Mouse (Mus musculus) T-helper 17 cell (primary cell): ENCODE results near the gene Gpr162.

ENCODE experiments used
- in situ Hi-C, 2 experiments: fragments of 300-600 bp; cut with MboI, MseI; formaldehyde crosslinking; loops; 1 replicate in 1 of 2; 2 replicates in 1 of 2; pipeline ENCODE4 v1.15.1; 2025; ENCODE audit warnings: high pct_unique_total_duplicates in 2 of 2

Gpr162 gene

DNA sequence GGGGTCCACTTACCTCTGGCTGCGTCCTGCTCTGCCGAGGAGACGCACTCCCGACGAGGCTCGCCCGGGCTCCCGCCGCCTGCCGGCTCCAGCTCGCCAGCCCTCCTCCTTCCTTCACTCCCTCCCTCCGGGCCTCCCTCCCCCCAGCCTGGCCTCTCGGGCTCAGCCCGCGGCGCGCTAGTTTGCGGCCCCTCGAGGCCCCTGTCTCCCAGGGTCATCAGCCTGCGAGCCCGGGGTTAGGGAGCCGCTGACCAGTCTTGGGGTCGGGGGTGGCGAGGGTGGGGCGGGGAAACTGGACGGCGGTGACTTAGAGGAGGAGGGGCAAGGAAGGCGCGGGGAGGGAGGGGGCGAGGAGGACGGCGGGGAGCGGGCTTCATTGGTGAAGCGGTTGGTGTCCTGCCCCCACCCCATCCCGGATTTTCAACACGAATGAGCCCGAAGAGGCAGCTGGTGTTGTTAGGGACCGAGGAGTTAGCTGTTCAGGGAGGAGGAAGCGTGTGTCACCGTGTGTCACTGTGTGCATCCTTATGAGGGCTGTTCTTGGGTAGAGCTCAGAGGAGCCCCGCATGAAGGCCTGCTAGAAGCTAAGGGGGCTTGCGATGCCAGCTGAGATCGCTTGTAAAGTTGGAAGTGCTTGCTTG, at the start of gene Gpr162:
Gene Gpr162 (minus strand): TSS at position 326 of the 641 bp plus-strand sequence.
- in situ Hi-C loops = no loop called here

DNA sequence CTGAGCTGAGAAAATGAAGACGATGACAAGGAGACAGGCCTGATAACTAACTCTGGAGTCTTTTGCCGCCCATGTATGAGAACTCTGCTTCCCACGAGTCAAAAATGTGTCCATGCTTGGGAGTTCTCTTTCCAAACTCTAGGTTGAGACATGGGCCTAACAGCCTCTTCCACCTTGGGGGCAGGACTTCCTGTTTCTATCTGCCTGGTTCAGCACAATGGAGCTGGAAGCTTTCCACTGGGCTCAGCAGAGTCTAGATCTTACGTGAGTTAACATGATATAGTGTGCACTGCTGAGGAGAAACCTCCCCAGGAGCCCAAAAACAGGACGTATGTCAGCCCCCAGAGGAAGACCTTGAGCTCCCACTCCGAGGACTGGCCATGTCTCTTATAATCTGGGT, 49.4 kb upstream of the Gpr162 start:
- in situ Hi-C loops = no loop called here

DNA sequence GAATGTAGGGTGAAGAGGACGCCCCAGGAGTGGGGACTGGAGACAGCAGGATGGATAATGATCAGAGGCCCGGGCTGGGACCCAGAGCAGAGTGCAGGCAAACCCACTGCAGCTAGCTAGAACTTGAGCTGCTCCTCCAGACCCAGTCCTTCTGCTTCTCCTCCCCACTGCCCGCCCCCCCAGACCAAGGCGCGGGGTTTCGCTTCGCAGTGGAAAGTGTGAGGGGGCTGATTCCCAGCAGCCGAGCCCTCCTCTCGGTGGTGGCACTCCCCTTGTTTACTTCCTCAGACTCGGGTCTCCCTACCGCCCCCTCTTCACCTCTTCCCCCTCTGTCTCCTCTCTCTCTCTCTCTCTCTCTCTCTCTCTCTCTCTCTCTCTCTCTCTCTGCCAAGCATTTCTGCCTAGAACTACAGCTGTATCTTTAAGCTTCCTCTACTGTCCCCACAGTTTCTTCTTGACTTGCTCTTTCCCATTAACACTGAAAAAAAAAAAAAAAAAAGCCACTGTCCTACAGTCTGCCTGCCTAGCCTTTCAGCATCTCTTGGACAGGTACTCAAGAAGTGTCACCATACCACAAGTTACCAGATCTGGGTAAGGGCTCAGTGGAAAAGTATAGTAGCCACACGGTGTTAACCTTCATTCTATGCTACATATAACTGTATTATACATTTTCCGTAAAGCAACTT, 47.9 kb upstream of the Gpr162 start, which contains the start of gene Lag3:
Gene Lag3 (minus strand): TSS at position 173 of the 686 bp plus-strand sequence.
- in situ Hi-C loops = no loop called here

GRCm38 (mm10) chr6:124910032-124910431, 46.2 kb upstream of the Gpr162 start:
- in situ Hi-C loops = no loop called here

GRCm38 (mm10) chr6:124907767-124908166, 44.0 kb upstream of the Gpr162 start:
- in situ Hi-C loops = no loop called here

GRCm38 (mm10) chr6:124904991-124905860, 41.4 kb upstream of the Gpr162 start:
- in situ Hi-C loops = no loop called here

DNA sequence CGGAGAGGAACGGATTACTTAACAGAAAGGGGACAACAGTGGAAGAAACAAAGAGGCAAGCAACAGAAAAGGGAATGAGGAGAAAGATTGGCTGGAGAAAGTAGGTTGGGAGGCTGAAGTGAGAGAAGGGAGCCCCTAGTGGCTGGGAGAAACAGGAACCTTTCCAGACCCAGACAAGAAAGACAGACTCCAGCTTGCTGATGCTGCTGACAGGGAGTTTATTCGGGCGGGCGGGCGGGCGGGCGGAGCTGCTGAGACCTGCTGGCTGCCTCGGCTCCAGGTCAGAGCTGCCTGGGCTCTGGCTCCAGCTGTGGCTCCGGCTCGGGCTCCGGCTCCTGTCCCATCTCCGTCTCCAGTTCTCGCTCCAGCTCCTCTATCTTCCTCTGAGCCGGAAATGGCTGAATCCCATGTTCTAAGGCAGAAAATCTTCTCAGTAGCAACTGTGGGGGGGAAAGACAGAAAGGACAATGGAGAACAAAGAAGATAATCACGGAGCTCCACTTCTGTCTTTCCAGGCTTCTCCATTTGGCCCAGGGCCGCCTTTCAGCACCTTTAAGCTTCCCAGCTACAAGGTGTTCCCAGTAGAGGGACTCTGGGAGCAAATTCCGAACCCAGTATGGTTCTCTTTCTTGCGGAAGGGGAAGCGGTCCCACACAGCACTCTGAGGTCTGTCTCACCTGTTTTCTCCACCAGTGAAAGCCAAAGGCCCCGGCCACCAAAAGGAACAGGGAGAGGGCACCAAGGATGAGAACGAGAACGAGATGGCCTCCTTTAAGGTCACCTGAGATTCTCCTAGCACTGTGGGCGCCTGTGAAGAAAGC, 40.6 kb upstream of the Gpr162 start:
- in situ Hi-C loops = no loop called here

GRCm38 (mm10) chr6:124903580-124904151, 39.9 kb upstream of the Gpr162 start:
- in situ Hi-C loops = no loop called here

- in situ Hi-C loops = no loop called here
These were observed 38.1 kb upstream of the Gpr162 start for GRCm38 (mm10) chr6:124901851-124902250.

DNA sequence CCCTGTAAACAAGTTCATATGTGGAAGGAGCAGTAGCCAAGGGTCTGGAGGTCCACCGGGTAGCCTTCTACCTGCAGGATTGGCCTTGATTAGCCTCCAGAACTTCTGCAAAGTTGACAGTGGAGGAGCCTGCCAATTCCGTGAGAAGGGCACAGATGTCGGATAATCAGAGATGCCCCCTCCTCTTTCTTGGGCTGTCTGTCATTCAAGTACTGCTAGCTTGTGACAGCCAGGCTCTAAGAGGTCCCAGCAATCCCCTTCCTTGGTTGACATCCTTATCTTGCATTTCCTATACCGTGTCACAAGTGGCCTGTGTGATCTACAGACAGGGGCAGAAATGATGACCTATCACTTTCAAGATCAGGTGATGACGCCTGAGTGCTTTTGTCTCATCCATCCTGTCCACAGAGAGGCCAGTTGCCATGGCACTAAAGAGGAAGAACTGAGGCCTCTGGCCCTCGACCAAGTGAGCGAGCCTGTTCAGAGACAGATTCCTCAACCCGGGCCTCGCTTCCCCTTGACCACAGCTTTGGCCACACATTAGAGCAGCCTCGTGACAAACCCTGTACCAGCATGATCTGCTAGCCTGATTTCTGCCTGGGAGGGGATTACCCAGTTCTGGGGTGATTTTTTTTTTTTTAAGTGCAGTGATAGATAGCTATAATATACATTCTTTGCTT, 37.2 kb upstream of the Gpr162 start:
- in situ Hi-C loops = no loop called here

- in situ Hi-C loops = no loop called here
These were observed 36.4 kb upstream of the Gpr162 start for GRCm38 (mm10) chr6:124900056-124900800.

- in situ Hi-C loops = loop anchor here in 1 of 2 experiments (25.0 kb wide), 1 partner anchor 589 kb away; the partner anchor contains the start of gene Cd9
These were observed 34.6 kb upstream of the Gpr162 start for GRCm38 (mm10) chr6:124898359-124898758.

DNA sequence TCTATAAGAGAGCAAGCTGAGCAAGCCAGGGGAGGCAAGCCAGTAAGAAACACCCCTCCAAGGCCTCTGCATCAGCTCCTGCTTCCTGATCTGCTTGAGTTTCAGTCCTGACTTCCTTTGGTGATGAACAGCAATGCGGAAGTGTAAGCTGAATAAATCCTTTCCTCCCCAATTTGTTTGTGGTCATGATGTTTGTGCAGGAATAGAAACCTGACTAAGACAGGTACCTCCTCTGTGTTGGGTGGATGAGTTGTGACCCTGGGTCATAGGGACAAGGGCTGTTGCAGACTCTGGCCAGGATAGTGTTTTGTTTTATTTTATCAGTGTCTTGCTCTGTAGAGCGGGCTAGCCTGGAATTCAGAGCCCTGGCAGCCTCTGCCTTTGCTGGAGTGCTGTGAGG, 30.3 kb upstream of the Gpr162 start:
- in situ Hi-C loops = loop anchor here in 1 of 2 experiments (25.0 kb wide), 1 partner anchor 593 kb away; the partner anchor contains the start of gene Cd9

DNA sequence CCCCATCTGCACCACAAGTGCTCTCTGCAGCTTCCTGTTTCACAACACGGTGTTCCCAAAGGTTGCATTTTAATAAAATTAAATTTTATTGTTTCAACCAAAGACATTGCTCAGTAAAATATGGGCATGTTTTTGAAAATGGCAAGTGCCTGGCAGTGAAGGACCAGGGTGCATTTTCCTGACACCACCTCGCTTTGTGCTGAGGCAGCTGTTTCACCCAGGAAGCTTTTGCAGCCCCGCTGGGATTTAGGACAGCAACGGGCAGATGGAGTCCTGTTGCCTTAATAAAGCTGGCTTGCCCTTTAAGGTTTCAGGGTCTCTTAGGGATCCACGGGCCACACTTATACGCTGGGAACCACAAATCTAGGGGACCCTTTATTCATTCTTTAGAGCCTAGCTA, 27.2 kb upstream of the Gpr162 start:
- in situ Hi-C loops = loop anchor here in 1 of 2 experiments (25.0 kb wide), 1 partner anchor 596 kb away; the partner anchor contains the start of gene Cd9

GRCm38 (mm10) chr6:124888555-124889125, 24.9 kb upstream of the Gpr162 start:
- in situ Hi-C loops = loop anchor here in 1 of 2 experiments (25.0 kb wide), 1 partner anchor 599 kb away; the partner anchor contains the start of gene Cd9

GRCm38 (mm10) chr6:124887986-124888385, 24.2 kb upstream of the Gpr162 start, which contains the start of gene Cd4:
TSS of gene Cd4 (minus strand) at chr6:124888221.
- in situ Hi-C loops = loop anchor here in 1 of 2 experiments (25.0 kb wide), 1 partner anchor 599 kb away; the partner anchor contains the start of gene Cd9

DNA sequence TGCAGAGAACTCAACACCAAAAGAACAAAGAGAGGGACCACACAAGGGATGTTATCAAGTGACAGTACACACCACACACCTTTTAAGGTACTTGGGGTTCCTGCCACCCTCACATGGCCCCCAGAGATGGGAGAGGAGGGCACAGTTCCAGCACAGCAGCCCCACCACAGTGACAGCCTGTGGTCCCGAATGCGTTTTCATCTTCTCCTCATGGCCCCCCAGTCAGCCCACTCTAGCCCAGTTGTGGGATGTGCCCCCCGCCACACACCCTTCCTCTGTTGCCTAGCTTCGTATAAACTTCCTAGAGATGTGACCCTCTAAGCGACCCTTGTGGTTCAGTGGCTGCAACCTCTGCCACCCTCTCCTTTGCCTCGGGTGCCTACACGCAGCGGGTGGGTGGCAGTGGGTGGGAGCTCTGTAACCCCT, 22.2 kb upstream of the Gpr162 start:
- in situ Hi-C loops = loop anchor here in 1 of 2 experiments (25.0 kb wide), 1 partner anchor 601 kb away; the partner anchor contains the start of gene Cd9

- in situ Hi-C loops = loop anchor here in 1 of 2 experiments (25.0 kb wide), 1 partner anchor 602 kb away; the partner anchor contains the start of gene Cd9
These were observed 21.1 kb upstream of the Gpr162 start for GRCm38 (mm10) chr6:124884714-124885500.
